Mouse (Mus musculus): Measurements from ENCODE around the gene Rai14. TPM values are rescaled to one million over a fixed set of nuclear protein-coding genes. Genes with fewer than 3 reads are reported as not detected.

Gene Rai14
- total RNA-seq, 2 experiments from 2014 or later, result 10.4 to 11.4 TPM

- no peak for DNase-seq (ENCODE audit: low spot score in 2 of 2)
- intact Hi-C loops (cut with DNase I), result no loop called here
Measured at GRCm38 (mm10) chr15:10723507-10723906, 9.1 kb upstream of the Rai14 start.

GRCm38 (mm10) chr15:10722629-10723339, 8.4 kb upstream of the Rai14 start:
- intact Hi-C loops (cut with DNase I), result no loop called here
- DNase-seq (ENCODE audit: low spot score in 2 of 2), result no peak

GRCm38 (mm10) chr15:10721259-10721781, 6.9 kb upstream of the Rai14 start:
- intact Hi-C loops (cut with DNase I), result no loop called here
- no peak for DNase-seq (ENCODE audit: low spot score in 2 of 2)

- intact Hi-C loops (cut with DNase I), result no loop called here
- no peak for DNase-seq (ENCODE audit: low spot score in 2 of 2)
Measured at GRCm38 (mm10) chr15:10720671-10721070, 6.2 kb upstream of the Rai14 start.

GRCm38 (mm10) chr15:10720188-10720587, 5.8 kb upstream of the Rai14 start:
- intact Hi-C loops (cut with DNase I), result no loop called here
- no peak for DNase-seq (ENCODE audit: low spot score in 2 of 2)

GRCm38 (mm10) chr15:10719511-10719910, 5.1 kb upstream of the Rai14 start:
- intact Hi-C loops (cut with DNase I), result loop anchor here (10.0 kb wide), 1 partner anchor 145 kb away; no protein-coding TSS in a partner anchor
- DNase-seq (ENCODE audit: low spot score in 2 of 2), result no peak

GRCm38 (mm10) chr15:10718763-10719162, 4.3 kb upstream of the Rai14 start:
- no peak for DNase-seq (ENCODE audit: low spot score in 2 of 2)
- intact Hi-C loops (cut with DNase I), result loop anchor here (10.0 kb wide), 1 partner anchor 146 kb away; no protein-coding TSS in a partner anchor

GRCm38 (mm10) chr15:10717284-10717683, 2.9 kb upstream of the Rai14 start:
- no peak for DNase-seq (ENCODE audit: low spot score in 2 of 2)
- intact Hi-C loops (cut with DNase I), result loop anchor here (10.0 kb wide), 1 partner anchor 148 kb away; no protein-coding TSS in a partner anchor

GRCm38 (mm10) chr15:10715966-10716365, 1.5 kb upstream of the Rai14 start:
- no peak for DNase-seq (ENCODE audit: low spot score in 2 of 2)
- intact Hi-C loops (cut with DNase I), result loop anchor here (10.0 kb wide), 1 partner anchor 149 kb away; no protein-coding TSS in a partner anchor

- no peak for DNase-seq (ENCODE audit: low spot score in 2 of 2)
- intact Hi-C loops (cut with DNase I), result loop anchor here (10.0 kb wide), 1 partner anchor 150 kb away; no protein-coding TSS in a partner anchor
Measured at GRCm38 (mm10) chr15:10715139-10715505, 698 bp upstream of the Rai14 start.

- intact Hi-C loops (cut with DNase I), result loop anchor here (10.0 kb wide), 1 partner anchor 151 kb away; no protein-coding TSS in a partner anchor
- no peak for DNase-seq (ENCODE audit: low spot score in 2 of 2)
Measured at GRCm38 (mm10) chr15:10713626-10714316, 653 bp downstream of the Rai14 start.

GRCm38 (mm10) chr15:10713181-10713625, 1.2 kb downstream of the Rai14 start:
- no peak for DNase-seq (ENCODE audit: low spot score in 2 of 2)
- intact Hi-C loops (cut with DNase I), result loop anchor here (10.0 kb wide), 1 partner anchor 152 kb away; no protein-coding TSS in a partner anchor

GRCm38 (mm10) chr15:10712288-10712687, 2.1 kb downstream of the Rai14 start:
- intact Hi-C loops (cut with DNase I), result loop anchor here (10.0 kb wide), 1 partner anchor 153 kb away; no protein-coding TSS in a partner anchor
- no peak for DNase-seq (ENCODE audit: low spot score in 2 of 2)

- DNase-seq (ENCODE audit: low spot score in 2 of 2), result no peak
- intact Hi-C loops (cut with DNase I), result loop anchor here (10.0 kb wide), 1 partner anchor 154 kb away; no protein-coding TSS in a partner anchor
Measured at GRCm38 (mm10) chr15:10711231-10711630, 3.2 kb downstream of the Rai14 start.

GRCm38 (mm10) chr15:10708591-10709272, 5.7 kb downstream of the Rai14 start:
- DNase-seq (ENCODE audit: low spot score in 2 of 2), result no peak
- intact Hi-C loops (cut with DNase I), result no loop called here

- DNase-seq (ENCODE audit: low spot score in 2 of 2), result no peak
- intact Hi-C loops (cut with DNase I), result no loop called here
Measured at GRCm38 (mm10) chr15:10707109-10707508, 7.3 kb downstream of the Rai14 start.

GRCm38 (mm10) chr15:10706414-10706813, 8.0 kb downstream of the Rai14 start:
- no peak for DNase-seq (ENCODE audit: low spot score in 2 of 2)
- intact Hi-C loops (cut with DNase I), result no loop called here

GRCm38 (mm10) chr15:10705752-10706151, 8.7 kb downstream of the Rai14 start:
- intact Hi-C loops (cut with DNase I), result no loop called here
- no peak for DNase-seq (ENCODE audit: low spot score in 2 of 2)

- intact Hi-C loops (cut with DNase I), result no loop called here
- no peak for DNase-seq (ENCODE audit: low spot score in 2 of 2)
Measured at GRCm38 (mm10) chr15:10704328-10704727, 10.1 kb downstream of the Rai14 start.

GRCm38 (mm10) chr15:10701571-10701970, 12.9 kb downstream of the Rai14 start:
- intact Hi-C loops (cut with DNase I), result no loop called here
- no peak for DNase-seq (ENCODE audit: low spot score in 2 of 2)

Measured in left cerebral cortex, postnatal 14 days (tissue).